Mouse (Mus musculus): ENCODE measurements around the gene Fbn1.

Fbn1 gene

GRCm38 (mm10) chr2:125507893-125508292 is at the start of gene Fbn1:
Gene Fbn1 (minus strand): TSS chr2:125507993.
- DNase-seq (ENCODE audit: low spot score): no peak

GRCm38 (mm10) chr2:125555830-125556229 is 48.0 kb upstream of the Fbn1 start:
- DNase-seq (ENCODE audit: low spot score): peak; percentile 33

- DNase-seq (ENCODE audit: low spot score): no peak
Observed at GRCm38 (mm10) chr2:125548806-125549578, 41.2 kb upstream of the Fbn1 start.

- no peak for DNase-seq (ENCODE audit: low spot score)
Observed at GRCm38 (mm10) chr2:125544986-125545385, 37.2 kb upstream of the Fbn1 start.

- DNase-seq (ENCODE audit: low spot score): no peak
Observed at GRCm38 (mm10) chr2:125543646-125544045, 35.9 kb upstream of the Fbn1 start.

GRCm38 (mm10) chr2:125541451-125541850 is 33.7 kb upstream of the Fbn1 start:
- DNase-seq (ENCODE audit: low spot score): no peak

- no peak for DNase-seq (ENCODE audit: low spot score)
Observed at GRCm38 (mm10) chr2:125540579-125540978, 32.8 kb upstream of the Fbn1 start.

- DNase-seq (ENCODE audit: low spot score): no peak
Observed at GRCm38 (mm10) chr2:125539640-125540039, 31.8 kb upstream of the Fbn1 start.

GRCm38 (mm10) chr2:125530665-125531064 is 22.9 kb upstream of the Fbn1 start:
- DNase-seq (ENCODE audit: low spot score): peak; percentile 50

- DNase-seq (ENCODE audit: low spot score): no peak
Observed at GRCm38 (mm10) chr2:125526566-125526965, 18.8 kb upstream of the Fbn1 start.

GRCm38 (mm10) chr2:125525484-125525883 is 17.7 kb upstream of the Fbn1 start:
- DNase-seq (ENCODE audit: low spot score): no peak

- DNase-seq (ENCODE audit: low spot score): peak; percentile 62
Observed at GRCm38 (mm10) chr2:125516594-125516993, 8.8 kb upstream of the Fbn1 start.

- peak; percentile 24 for DNase-seq (ENCODE audit: low spot score)
Observed at GRCm38 (mm10) chr2:125515291-125516057, 7.7 kb upstream of the Fbn1 start.

- no peak for DNase-seq (ENCODE audit: low spot score)
Observed at GRCm38 (mm10) chr2:125514391-125514790, 6.6 kb upstream of the Fbn1 start.

GRCm38 (mm10) chr2:125512544-125512943 is 4.8 kb upstream of the Fbn1 start:
- no peak for DNase-seq (ENCODE audit: low spot score)

GRCm38 (mm10) chr2:125511898-125512297 is 4.1 kb upstream of the Fbn1 start:
- no peak for DNase-seq (ENCODE audit: low spot score)

GRCm38 (mm10) chr2:125510752-125511151 is 3.0 kb upstream of the Fbn1 start:
- DNase-seq (ENCODE audit: low spot score): no peak

GRCm38 (mm10) chr2:125508381-125508780 is 588 bp upstream of the Fbn1 start:
- no peak for DNase-seq (ENCODE audit: low spot score)

GRCm38 (mm10) chr2:125506316-125507054 is 1.3 kb downstream of the Fbn1 start:
- peak; percentile 84 for DNase-seq (ENCODE audit: low spot score)

GRCm38 (mm10) chr2:125505746-125506315 is 2.0 kb downstream of the Fbn1 start:
- peak; percentile 70 for DNase-seq (ENCODE audit: low spot score)

- DNase-seq (ENCODE audit: low spot score): peak; percentile 75
Observed at GRCm38 (mm10) chr2:125505006-125505745, 2.6 kb downstream of the Fbn1 start, which contains the start of gene Gm9913. Gene Gm9913 (plus strand): TSS chr2:125505089.
